Mouse (Mus musculus) intestine, embryonic 15.5 days (tissue): ENCODE measurements at regions not wholly inside any gene's neighbourhood (a gene's known extent, or its start where the extent isn't known, plus 50 kb on each side); places are given as distances from the start of the nearest gene placed in this dataset.

ENCODE experiments used
- ATAC-seq: fragments of 200-750 bp; cut with Nextera tagmentation; 2 replicates; pipeline ENCODE4 v1.8.0; 2017; ENCODE audit warnings: moderate TSS enrichment, moderate library complexity
- H3K27ac ChIP-seq: fragments of 300-500 bp; sonication (generic); 2 replicates; pipeline ENCODE4 v1.5.1; 2015; ENCODE audit warnings: mild to moderate bottlenecking, inconsistent platforms
- H3K27me3 ChIP-seq: fragments of 300-500 bp; sonication (generic); replicated peaks from 2 replicates; pipeline ENCODE4 v1.6.1; 2015; ENCODE audit warnings: inconsistent platforms
- H3K36me3 ChIP-seq: fragments of 300-500 bp; sonication (generic); 2 replicates; pipeline ENCODE4 v1.6.1; 2015; ENCODE audit warnings: inconsistent platforms
- H3K4me1 ChIP-seq: fragments of 300-500 bp; sonication (generic); replicated peaks from 2 replicates; pipeline ENCODE4 v1.6.1; 2015; ENCODE audit warnings: inconsistent platforms
- H3K4me2 ChIP-seq: fragments of 300-500 bp; sonication (generic); replicated peaks from 2 replicates; pipeline ENCODE4 v1.6.1; 2015; ENCODE audit warnings: mild to moderate bottlenecking, inconsistent platforms
- H3K4me3 ChIP-seq: fragments of 300-500 bp; sonication (generic); replicated peaks from 2 replicates; pipeline ENCODE4 v1.5.1; 2015; ENCODE audit warnings: inconsistent platforms
- H3K9ac ChIP-seq: fragments of 300-500 bp; sonication (generic); 2 replicates; pipeline ENCODE4 v1.6.1; 2015; ENCODE audit warnings: inconsistent platforms
- H3K9me3 ChIP-seq: fragments of 300-500 bp; sonication (generic); 2 replicates; pipeline ENCODE4 v1.6.1; 2016; ENCODE audit warnings: inconsistent platforms
- WGBS: fragments of 180-500 bp; shearing (Covaris S2); methylation state at CpG from one replicate; pipeline ENCODE4 v1.1.7; 2015; 5-methylcytosine and 5-hydroxymethylcytosine counted together

- no peaks in the 10 kb centered on the region for H3K9me3 ChIP-seq
- no peak for ATAC-seq
- no peak overlapping the region for H3K4me2 ChIP-seq
- 78% methylated on average over 6 of the region's 6 CpGs for WGBS
- no peak overlapping the region for H3K9ac ChIP-seq
- no peaks in the 10 kb centered on the region for H3K4me1 ChIP-seq
- H3K4me3 ChIP-seq, result no peak overlapping the region
- H3K27ac ChIP-seq, result no peak overlapping the region
- no peaks in the 10 kb centered on the region for H3K36me3 ChIP-seq
- H3K27me3 ChIP-seq, result no peaks in the 10 kb centered on the region
These were observed 250.3 kb upstream of the Gm11146 start for GRCm38 (mm10) chr16:77852066-77852781.

GRCm38 (mm10) chr16:77851206-77852065 is 249.5 kb upstream of the Gm11146 start:
- whole genome bisulfite sequencing, result 74% methylated on average over 13 of the region's 13 CpGs
- Histone ChIP-seq H3K4me1 (no peaks in the 10 kb centered on the region), H3K9me3 (no peaks in the 10 kb centered on the region), H3K4me3 (no peak overlapping the region), H3K27me3 (no peaks in the 10 kb centered on the region), H3K4me2 (no peak overlapping the region), H3K9ac (no peak overlapping the region), H3K36me3 (no peaks in the 10 kb centered on the region), H3K27ac (no peak overlapping the region)
- ATAC-seq, result no peak

- Histone ChIP-seq H3K4me1 (no peaks in the 10 kb centered on the region), H3K9me3 (no peaks in the 10 kb centered on the region), H3K36me3 (no peaks in the 10 kb centered on the region), H3K4me2 (no peak overlapping the region), H3K27ac (no peak overlapping the region), H3K4me3 (no peak overlapping the region), H3K9ac (no peak overlapping the region), H3K27me3 (no peaks in the 10 kb centered on the region)
- no peak for ATAC-seq
- WGBS, result 78% methylated on average over 2 of the region's 2 CpGs
These were observed 233.9 kb upstream of the Gm11146 start for GRCm38 (mm10) chr16:77835767-77836166.

GRCm38 (mm10) chr16:77827322-77828117 is 225.6 kb upstream of the Gm11146 start:
- WGBS, result 63% methylated on average over 4 of the region's 4 CpGs
- Histone ChIP-seq H3K9me3 (no peaks in the 10 kb centered on the region), H3K27me3 (no peaks in the 10 kb centered on the region), H3K4me2 (no peak overlapping the region), H3K27ac (no peak overlapping the region), H3K4me1 (no peaks in the 10 kb centered on the region), H3K36me3 (no peaks in the 10 kb centered on the region), H3K9ac (no peak overlapping the region), H3K4me3 (no peak overlapping the region)
- peak; percentile 79 for ATAC-seq

GRCm38 (mm10) chr16:77799709-77800108 is 197.8 kb upstream of the Gm11146 start:
- H3K4me3 ChIP-seq, result no peak overlapping the region
- H3K27ac ChIP-seq, result no peak overlapping the region
- no peak overlapping the region for H3K4me2 ChIP-seq
- H3K36me3 ChIP-seq, result no peaks in the 10 kb centered on the region
- no peaks in the 10 kb centered on the region for H3K4me1 ChIP-seq
- H3K9me3 ChIP-seq, result no peaks in the 10 kb centered on the region
- no peaks in the 10 kb centered on the region for H3K27me3 ChIP-seq
- H3K9ac ChIP-seq, result no peak overlapping the region
- ATAC-seq, result no peak
- WGBS, result 58% methylated on average over 5 of the region's 5 CpGs

GRCm38 (mm10) chr16:77796926-77797325 is 195.0 kb upstream of the Gm11146 start:
- 75% methylated on average over 4 of the region's 4 CpGs for WGBS
- H3K4me2 ChIP-seq, result no peak overlapping the region
- no peaks in the 10 kb centered on the region for H3K4me1 ChIP-seq
- no peak overlapping the region for H3K27ac ChIP-seq
- H3K36me3 ChIP-seq, result no peaks in the 10 kb centered on the region
- H3K4me3 ChIP-seq, result no peak overlapping the region
- no peaks in the 10 kb centered on the region for H3K27me3 ChIP-seq
- no peak for ATAC-seq
- H3K9me3 ChIP-seq, result no peaks in the 10 kb centered on the region
- H3K9ac ChIP-seq, result no peak overlapping the region

- no peak overlapping the region for H3K27ac ChIP-seq
- no peaks in the 10 kb centered on the region for H3K27me3 ChIP-seq
- H3K4me1 ChIP-seq, result no peaks in the 10 kb centered on the region
- no peak overlapping the region for H3K4me2 ChIP-seq
- no peak overlapping the region for H3K4me3 ChIP-seq
- H3K9ac ChIP-seq, result no peak overlapping the region
- no peaks in the 10 kb centered on the region for H3K9me3 ChIP-seq
- ATAC-seq, result no peak
- no peaks in the 10 kb centered on the region for H3K36me3 ChIP-seq
- 86% methylated on average over 5 of the region's 5 CpGs for WGBS
These were observed 187.8 kb upstream of the Gm11146 start for GRCm38 (mm10) chr16:77789652-77790051.

- no peak overlapping the region for H3K4me3 ChIP-seq
- ATAC-seq, result no peak
- no peaks in the 10 kb centered on the region for H3K36me3 ChIP-seq
- 93% methylated on average over 2 of the region's 2 CpGs for WGBS
- no peak overlapping the region for H3K9ac ChIP-seq
- H3K4me1 ChIP-seq, result no peaks in the 10 kb centered on the region
- no peaks in the 10 kb centered on the region for H3K27me3 ChIP-seq
- H3K4me2 ChIP-seq, result no peak overlapping the region
- H3K9me3 ChIP-seq, result no peaks in the 10 kb centered on the region
- H3K27ac ChIP-seq, result no peak overlapping the region
These were observed 187.3 kb upstream of the Gm11146 start for GRCm38 (mm10) chr16:77789206-77789605.

GRCm38 (mm10) chr16:77788781-77789150 is 186.9 kb upstream of the Gm11146 start:
- H3K4me2 ChIP-seq, result no peak overlapping the region
- H3K4me3 ChIP-seq, result no peak overlapping the region
- H3K36me3 ChIP-seq, result no peaks in the 10 kb centered on the region
- no peaks in the 10 kb centered on the region for H3K27me3 ChIP-seq
- H3K27ac ChIP-seq, result no peak overlapping the region
- no peak overlapping the region for H3K9ac ChIP-seq
- H3K9me3 ChIP-seq, result no peaks in the 10 kb centered on the region
- 87% methylated on average over 6 of the region's 6 CpGs for WGBS
- ATAC-seq, result no peak
- no peaks in the 10 kb centered on the region for H3K4me1 ChIP-seq

GRCm38 (mm10) chr16:77788041-77788780 is 186.3 kb upstream of the Gm11146 start:
- Histone ChIP-seq H3K27me3 (no peaks in the 10 kb centered on the region), H3K27ac (no peak overlapping the region), H3K9ac (no peak overlapping the region), H3K4me2 (no peak overlapping the region), H3K4me3 (no peak overlapping the region), H3K36me3 (no peaks in the 10 kb centered on the region), H3K4me1 (no peaks in the 10 kb centered on the region), H3K9me3 (no peaks in the 10 kb centered on the region)
- ATAC-seq, result no peak
- 82% methylated on average over 20 of the region's 20 CpGs for WGBS

GRCm38 (mm10) chr16:77787025-77787424 is 185.1 kb upstream of the Gm11146 start:
- H3K9me3 ChIP-seq, result no peaks in the 10 kb centered on the region
- no peak overlapping the region for H3K4me2 ChIP-seq
- WGBS, result 91% methylated on average over 5 of the region's 5 CpGs
- no peak overlapping the region for H3K9ac ChIP-seq
- no peak for ATAC-seq
- H3K27me3 ChIP-seq, result no peaks in the 10 kb centered on the region
- H3K4me1 ChIP-seq, result no peaks in the 10 kb centered on the region
- H3K4me3 ChIP-seq, result no peak overlapping the region
- H3K36me3 ChIP-seq, result no peaks in the 10 kb centered on the region
- no peak overlapping the region for H3K27ac ChIP-seq

- no peaks in the 10 kb centered on the region for H3K27me3 ChIP-seq
- no peaks in the 10 kb centered on the region for H3K9me3 ChIP-seq
- H3K9ac ChIP-seq, result no peak overlapping the region
- no peak overlapping the region for H3K4me2 ChIP-seq
- ATAC-seq, result no peak
- H3K4me3 ChIP-seq, result no peak overlapping the region
- 43% methylated on average over 1 of the region's 1 CpGs for WGBS
- H3K4me1 ChIP-seq, result no peaks in the 10 kb centered on the region
- no peak overlapping the region for H3K27ac ChIP-seq
- no peaks in the 10 kb centered on the region for H3K36me3 ChIP-seq
These were observed 177.1 kb upstream of the Gm11146 start for GRCm38 (mm10) chr16:77779019-77779418.
